Mouse (Mus musculus) hindbrain, embryonic 10.5 days (tissue): ENCODE data around the gene B830017H08Rik. TPM values are rescaled to one million over a fixed set of nuclear protein-coding genes. Genes with fewer than 3 reads are reported as not detected.

Experiments
- DNase-seq: peaks from one replicate; pipeline ENCODE4 v3.0.0-alpha.2; 2017; ENCODE audit warnings: low spot score
- H3K27ac ChIP-seq: fragments of 300-500 bp; sonication (generic); 2 replicates; pipeline ENCODE4 v1.5.1; 2016; ENCODE audit warnings: mild to moderate bottlenecking, moderate library complexity
- H3K27me3 ChIP-seq: fragments of 300-500 bp; sonication (generic); 2 replicates; pipeline ENCODE4 v1.6.1; 2016; ENCODE audit warnings: mild to moderate bottlenecking; ENCODE audit not compliant: poor library complexity, insufficient read depth, severe bottlenecking
- H3K36me3 ChIP-seq: fragments of 300-500 bp; sonication (generic); 2 replicates; pipeline ENCODE4 v1.6.1; 2016; ENCODE audit warnings: mild to moderate bottlenecking, moderate library complexity
- H3K4me1 ChIP-seq: fragments of 300-500 bp; sonication (generic); replicated peaks from 2 replicates; pipeline ENCODE4 v1.6.1; 2016; ENCODE audit warnings: mild to moderate bottlenecking
- H3K4me3 ChIP-seq: fragments of 300-500 bp; sonication (generic); 2 replicates; pipeline ENCODE4 v1.5.1; 2016; ENCODE audit warnings: mild to moderate bottlenecking, moderate library complexity
- H3K9me3 ChIP-seq: fragments of 300-500 bp; sonication (generic); 2 replicates; pipeline ENCODE4 v1.6.1; 2016; ENCODE audit warnings: mild to moderate bottlenecking, moderate library complexity
- WGBS: fragments of 180-500 bp; shearing (Covaris S2); methylation state at CpG from one replicate; pipeline ENCODE4 v1.1.7; 2016; 5-methylcytosine and 5-hydroxymethylcytosine counted together
- polyA plus RNA-seq: library from polyadenylated mRNA; unstranded; fragments of >200 nt; fragmentation: Nextera tagmentation; extraction: Ambion mirVana; gene quantifications from 2 replicates; pipeline ENCODE4 v1.2.1, GENCODE M21; 2016

B830017H08Rik gene
- polyA plus RNA-seq, 1 experiment from 2014 or later = 0.22 TPM

DNA sequence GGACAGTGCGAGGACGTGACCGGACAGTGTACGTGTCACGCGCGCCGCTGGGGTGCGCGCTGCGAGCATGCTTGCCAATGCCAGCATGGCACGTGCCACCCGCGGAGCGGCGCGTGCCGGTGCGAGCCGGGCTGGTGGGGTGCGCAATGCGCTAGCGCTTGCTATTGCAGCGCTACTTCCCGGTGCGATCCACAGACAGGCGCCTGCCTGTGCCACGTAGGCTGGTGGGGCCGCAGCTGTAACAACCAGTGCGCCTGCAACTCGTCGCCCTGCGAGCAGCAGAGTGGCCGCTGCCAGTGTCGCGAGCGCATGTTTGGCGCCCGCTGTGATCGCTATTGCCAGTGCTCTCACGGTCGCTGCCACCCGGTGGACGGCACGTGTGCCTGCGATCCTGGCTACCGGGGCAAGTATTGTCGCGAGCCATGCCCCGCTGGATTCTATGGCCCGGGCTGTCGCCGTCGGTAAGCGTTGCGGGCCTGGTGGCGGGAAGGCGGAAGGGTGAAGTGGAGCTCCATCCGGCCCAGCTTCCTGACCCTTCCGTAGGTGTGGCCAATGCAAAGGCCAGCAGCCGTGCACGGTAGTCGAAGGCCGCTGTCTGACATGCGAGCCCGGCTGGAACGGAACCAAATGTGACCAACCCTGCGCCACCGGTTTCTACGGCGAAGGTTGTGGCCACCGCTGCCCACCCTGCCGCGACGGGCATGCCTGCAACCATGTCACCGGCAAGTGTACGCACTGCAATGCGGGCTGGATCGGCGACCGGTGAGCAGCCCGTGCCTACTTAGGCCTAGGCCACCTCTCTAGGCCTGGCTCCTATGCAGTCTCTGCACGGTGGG, 29.9 kb upstream of the B830017H08Rik start:
- Histone ChIP-seq H3K4me1 (peaks cover 67% of the 10 kb centered on the region), H3K27me3 (peaks cover 96% of the 10 kb centered on the region), H3K4me3 (peak overlapping the region; percentile 54), H3K9me3 (no peaks in the 10 kb centered on the region), H3K27ac (peak overlapping the region; percentile 5; the same call in 1 of the 2 replicates), H3K36me3 (no peaks in the 10 kb centered on the region)
- 2% methylated on average over 83 of the region's 83 CpGs for WGBS
- DNase-seq = peak; percentile 58

DNA sequence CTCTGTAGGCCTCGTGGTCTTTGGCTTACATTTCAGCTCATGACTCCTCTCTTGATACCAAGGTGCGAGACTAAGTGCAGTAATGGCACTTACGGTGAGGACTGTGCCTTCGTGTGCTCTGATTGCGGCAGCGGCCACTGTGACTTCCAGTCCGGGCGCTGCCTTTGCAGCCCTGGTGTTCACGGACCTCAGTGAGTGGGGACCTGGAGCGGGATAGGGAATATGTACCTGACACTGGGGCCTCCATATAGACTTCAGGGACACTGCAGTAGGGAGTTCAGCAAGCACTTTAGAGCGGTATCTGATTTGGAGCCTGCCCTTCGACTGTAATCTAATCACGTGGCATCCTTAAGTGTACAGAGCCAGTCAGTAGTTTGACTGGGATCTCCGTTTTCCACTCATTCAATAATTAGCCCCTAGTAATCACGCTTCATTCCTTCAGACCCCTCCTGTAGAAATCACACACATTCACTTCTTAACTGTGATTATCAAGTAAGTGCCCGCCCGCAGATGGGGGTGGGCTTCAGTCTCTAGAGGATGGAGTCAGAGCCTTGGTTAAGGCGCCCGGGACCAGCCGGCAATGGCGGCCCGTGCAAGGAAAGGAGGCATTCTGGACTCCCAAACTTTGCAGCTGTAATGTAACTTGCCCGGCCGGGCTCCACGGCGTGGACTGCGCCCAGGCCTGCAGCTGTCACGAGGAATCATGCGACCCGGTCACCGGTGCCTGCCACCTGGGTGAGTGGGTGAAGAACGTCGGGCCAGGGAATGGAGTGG, 29.1 kb upstream of the B830017H08Rik start:
- Histone ChIP-seq H3K4me1 (peaks cover 59% of the 10 kb centered on the region), H3K4me3 (peak overlapping the region; percentile 54), H3K27me3 (peaks cover 95% of the 10 kb centered on the region), H3K27ac (0 out of 2 replicates have a peak overlapping the region, but pooled peaks have one; percentile 3), H3K9me3 (no peaks in the 10 kb centered on the region), H3K36me3 (no peaks in the 10 kb centered on the region)
- WGBS = 11% methylated on average over 33 of the region's 33 CpGs
- DNase-seq = peak; percentile 39

DNA sequence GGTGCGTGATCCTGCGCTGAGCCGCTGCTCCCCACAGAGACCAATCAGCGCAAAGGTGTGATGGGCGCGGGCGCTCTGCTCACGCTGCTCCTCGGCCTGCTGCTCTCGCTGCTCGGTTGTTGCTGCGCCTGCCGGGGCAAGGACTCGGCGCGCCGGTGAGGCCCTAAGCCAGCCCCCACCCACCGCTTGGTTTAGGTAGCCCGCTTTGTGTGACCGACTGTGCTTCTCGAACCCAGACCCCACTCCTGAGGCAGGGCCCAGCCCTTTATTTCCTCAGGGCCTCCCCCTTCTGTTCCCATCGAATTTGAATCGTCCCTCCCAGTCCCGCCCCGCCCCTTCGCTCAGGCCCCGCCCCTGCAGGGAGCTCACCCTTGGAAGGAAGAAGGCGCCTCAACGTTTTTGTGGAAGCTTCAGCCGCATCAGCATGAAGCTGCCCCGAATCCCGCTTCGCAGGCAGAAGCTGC, 28.4 kb upstream of the B830017H08Rik start:
- Histone ChIP-seq H3K27ac (0 out of 2 replicates have a peak overlapping the region, but pooled peaks have one; percentile 3), H3K36me3 (no peaks in the 10 kb centered on the region), H3K4me1 (peaks cover 60% of the 10 kb centered on the region), H3K9me3 (no peaks in the 10 kb centered on the region), H3K4me3 (peak overlapping the region; percentile 54), H3K27me3 (peaks cover 94% of the 10 kb centered on the region)
- 1% methylated on average over 33 of the region's 33 CpGs for WGBS
- peak; percentile 77 for DNase-seq

DNA sequence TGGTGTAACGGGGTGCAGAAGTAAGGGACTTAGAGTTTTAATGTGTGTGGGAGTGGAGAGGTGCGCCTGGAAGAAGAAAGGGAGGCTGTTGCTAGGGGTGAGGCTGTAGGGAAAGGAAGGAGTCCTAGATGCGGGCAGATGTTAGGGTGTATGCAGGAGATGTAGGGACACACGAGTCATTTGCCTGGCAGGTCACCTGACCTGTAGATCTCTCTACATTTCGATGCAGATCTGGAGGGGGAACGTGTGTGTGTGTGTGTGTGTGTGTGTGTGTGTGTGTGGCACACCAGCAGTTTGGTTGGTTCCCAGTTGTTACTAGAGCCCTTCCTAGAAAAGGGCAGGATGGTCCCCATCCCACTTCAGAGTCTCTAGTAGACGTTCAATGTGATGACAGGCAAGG, 27.9 kb upstream of the B830017H08Rik start:
- DNase-seq = no peak
- WGBS = 11% methylated on average over 7 of the region's 7 CpGs
- no peak overlapping the region for H3K27ac ChIP-seq

DNA sequence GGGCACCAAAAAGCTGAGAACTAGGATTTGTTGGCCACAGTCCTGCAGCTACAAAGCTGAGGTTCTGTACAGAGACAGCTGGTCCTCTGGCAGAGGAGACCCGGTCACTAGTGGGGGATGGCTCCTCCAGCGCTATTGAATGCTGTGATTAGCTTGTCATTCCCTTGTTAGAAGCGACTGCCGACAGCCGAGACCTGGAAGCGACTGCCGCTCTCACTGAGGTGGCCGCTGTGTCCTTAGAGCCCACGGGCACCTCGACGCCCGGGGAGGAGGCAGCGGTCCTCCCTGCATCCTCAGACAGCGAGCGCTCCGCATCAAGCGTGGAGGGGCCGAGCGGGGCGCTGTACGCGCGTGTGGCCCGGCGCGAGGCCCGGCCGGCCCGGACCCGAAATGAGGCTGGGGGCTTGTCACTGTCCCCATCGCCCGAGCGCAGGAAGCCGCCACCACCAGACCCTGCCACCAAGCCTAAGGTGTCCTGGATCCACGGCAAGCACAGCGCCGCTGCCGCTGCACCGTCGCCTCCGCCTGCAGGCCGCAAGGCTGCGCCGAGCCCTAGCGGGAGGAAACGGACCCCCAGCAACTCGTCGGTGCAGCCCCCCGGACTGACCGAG, 26.2 kb upstream of the B830017H08Rik start:
- Histone ChIP-seq H3K9me3 (no peaks in the 10 kb centered on the region), H3K4me3 (peak overlapping the region; percentile 73), H3K27ac (peak overlapping the region; percentile 90), H3K4me1 (peaks cover 69% of the 10 kb centered on the region), H3K36me3 (no peaks in the 10 kb centered on the region), H3K27me3 (peaks cover 93% of the 10 kb centered on the region)
- 3% methylated on average over 50 of the region's 50 CpGs for WGBS
- DNase-seq = peak; percentile 69

More for the DNA sequence above, 27.9 kb upstream of the B830017H08Rik start:
- Histone ChIP-seq H3K4me3 (peak overlapping the region; percentile 54), H3K9me3 (no peaks in the 10 kb centered on the region), H3K4me1 (peaks cover 65% of the 10 kb centered on the region), H3K27me3 (peaks cover 94% of the 10 kb centered on the region), H3K36me3 (no peaks in the 10 kb centered on the region)

DNA sequence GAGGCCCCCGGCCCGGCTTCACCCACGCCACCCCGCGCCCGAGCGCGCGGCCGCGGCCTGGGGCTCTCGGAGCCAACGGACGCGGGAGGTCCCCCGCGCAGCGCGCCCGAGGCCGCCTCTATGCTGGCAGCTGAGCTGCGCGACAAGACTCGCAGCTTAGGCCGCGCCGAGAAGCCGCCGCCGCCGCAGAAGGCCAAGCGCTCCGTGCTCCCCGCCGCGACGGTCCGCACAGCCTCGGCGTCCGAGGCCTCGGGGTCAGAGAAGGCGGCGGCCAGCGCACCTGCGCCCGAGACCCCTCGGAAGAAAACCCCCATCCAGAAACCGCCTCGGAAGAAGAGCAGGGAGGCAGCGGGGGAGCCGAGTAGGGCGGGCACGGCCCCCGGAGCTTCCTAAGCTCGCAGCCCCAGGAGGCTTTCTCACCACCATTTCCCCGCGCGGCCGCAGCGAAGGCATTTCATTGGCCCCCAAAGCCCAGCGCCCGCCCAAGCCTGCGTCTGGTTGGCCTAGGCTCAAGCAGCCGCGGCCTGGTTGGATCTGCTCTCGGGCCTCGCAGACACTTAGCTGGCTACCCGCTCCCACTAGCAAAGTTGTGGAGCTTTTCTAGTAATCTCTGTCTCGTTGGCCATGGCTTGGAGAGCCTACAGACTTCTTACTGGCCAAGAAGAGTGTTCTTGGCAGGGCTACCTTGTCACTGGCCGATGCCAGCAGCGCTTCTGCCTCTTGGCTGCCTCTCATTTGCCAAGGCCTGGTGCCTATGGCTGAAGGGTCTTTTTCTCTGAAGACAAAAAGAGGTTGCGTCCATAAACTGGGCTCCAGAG, 25.5 kb upstream of the B830017H08Rik start:
- H3K4me1 ChIP-seq = peaks cover 66% of the 10 kb centered on the region
- DNase-seq = peak; percentile 92
- WGBS = 2% methylated on average over 73 of the region's 73 CpGs
- peaks cover 91% of the 10 kb centered on the region for H3K27me3 ChIP-seq
- no peaks in the 10 kb centered on the region for H3K36me3 ChIP-seq
- H3K9me3 ChIP-seq = no peaks in the 10 kb centered on the region
- peak overlapping the region; percentile 90 for H3K27ac ChIP-seq
- peak overlapping the region; percentile 73 for H3K4me3 ChIP-seq

DNA sequence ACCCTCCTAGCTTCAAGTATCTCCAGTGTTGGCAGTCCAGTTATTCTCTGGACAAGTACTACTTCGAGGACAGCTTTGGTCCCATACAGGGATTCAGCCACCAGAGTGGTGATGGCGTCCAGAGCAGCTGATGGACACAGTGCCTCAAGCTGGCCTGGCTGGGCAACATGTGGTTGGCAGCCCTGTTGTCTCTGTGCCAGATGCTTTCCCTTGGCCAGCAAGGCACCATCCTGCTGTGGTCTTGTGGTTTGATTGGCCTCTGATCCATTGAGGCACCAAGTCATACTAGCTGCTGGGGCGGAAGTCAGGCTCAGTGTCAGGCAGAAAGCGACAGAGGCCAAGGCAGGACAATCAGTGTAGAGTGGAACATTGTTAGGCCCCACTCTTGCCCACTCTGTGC, 23.8 kb upstream of the B830017H08Rik start:
- Histone ChIP-seq H3K9me3 (no peaks in the 10 kb centered on the region), H3K36me3 (no peaks in the 10 kb centered on the region), H3K4me3 (no peak overlapping the region), H3K4me1 (peaks cover 49% of the 10 kb centered on the region), H3K27ac (peak overlapping the region; percentile 74), H3K27me3 (peaks cover 91% of the 10 kb centered on the region)
- no peak for DNase-seq
- WGBS = 80% methylated on average over 4 of the region's 4 CpGs

DNA sequence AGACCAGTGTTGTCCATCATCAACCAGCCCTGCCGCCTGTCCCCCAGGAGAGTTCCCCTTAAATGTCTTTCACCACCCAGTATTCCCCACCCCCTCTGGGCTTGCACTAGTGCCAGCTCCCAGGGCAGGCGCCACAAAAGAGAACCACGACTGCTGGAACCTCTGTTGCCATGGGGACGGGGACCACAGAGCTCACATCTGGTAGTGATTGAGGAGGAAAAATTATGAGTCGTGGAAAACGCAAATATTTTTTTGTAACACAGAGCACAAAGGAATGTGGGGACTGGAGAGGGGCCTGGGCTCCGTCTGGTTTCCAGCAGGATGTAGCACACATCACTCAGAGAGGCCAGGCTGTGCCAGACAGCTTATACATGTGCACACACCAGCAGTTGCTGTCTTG, 23.2 kb upstream of the B830017H08Rik start:
- Histone ChIP-seq H3K9me3 (no peaks in the 10 kb centered on the region), H3K27ac (peak overlapping the region; percentile 74), H3K4me1 (peaks cover 43% of the 10 kb centered on the region), H3K27me3 (peaks cover 91% of the 10 kb centered on the region), H3K36me3 (no peaks in the 10 kb centered on the region), H3K4me3 (no peak overlapping the region)
- DNase-seq = peak; percentile 72
- 31% methylated on average over 7 of the region's 7 CpGs for WGBS

DNA sequence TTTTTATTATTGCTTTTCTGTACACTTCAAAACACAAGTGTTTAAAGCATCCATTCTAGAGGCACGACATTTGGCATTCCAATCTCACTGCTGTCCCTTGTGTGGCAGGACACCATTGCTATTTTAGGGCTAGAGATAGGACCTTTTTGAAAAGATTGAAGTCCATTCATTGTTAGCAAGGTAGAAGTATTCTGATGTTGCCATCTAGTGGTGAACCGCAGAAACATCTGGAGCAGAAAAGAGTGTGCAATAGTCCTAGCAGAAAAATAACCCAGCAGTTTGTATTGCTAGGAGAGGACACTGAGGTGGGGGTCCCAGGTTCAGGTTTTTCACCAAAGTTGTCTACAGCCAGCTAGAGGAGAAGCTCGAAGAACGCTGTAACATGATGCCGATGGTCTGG, 20.8 kb upstream of the B830017H08Rik start:
- 7% methylated on average over 5 of the region's 5 CpGs for WGBS
- DNase-seq = peak; percentile 23
- Histone ChIP-seq H3K27ac (no peak overlapping the region), H3K4me1 (peaks cover 37% of the 10 kb centered on the region), H3K27me3 (peaks cover 90% of the 10 kb centered on the region), H3K4me3 (no peak overlapping the region), H3K9me3 (no peaks in the 10 kb centered on the region), H3K36me3 (no peaks in the 10 kb centered on the region)

DNA sequence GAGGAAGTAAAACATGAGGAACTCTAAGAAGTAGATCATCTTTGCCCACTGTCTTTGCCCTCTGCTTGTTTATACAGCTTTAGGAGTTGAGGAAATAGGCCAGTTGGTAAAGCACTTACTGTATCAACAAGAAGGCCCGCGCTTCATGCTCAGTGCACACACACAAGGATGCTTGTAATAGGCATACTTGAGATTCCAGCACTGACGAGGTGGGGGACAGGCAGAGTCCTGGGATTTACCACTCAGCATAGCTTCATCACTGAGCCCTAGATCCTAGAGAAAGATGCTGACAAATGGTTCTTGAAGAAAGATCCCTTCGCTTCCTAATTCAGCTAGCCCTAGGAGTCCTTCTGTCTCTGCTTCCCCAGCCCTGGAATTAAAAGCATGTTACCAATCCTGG, 19.7 kb upstream of the B830017H08Rik start:
- Histone ChIP-seq H3K27me3 (peaks cover 90% of the 10 kb centered on the region), H3K4me1 (peaks cover 28% of the 10 kb centered on the region), H3K27ac (no peak overlapping the region), H3K9me3 (no peaks in the 10 kb centered on the region), H3K36me3 (no peaks in the 10 kb centered on the region), H3K4me3 (no peak overlapping the region)
- no peak for DNase-seq
- 58% methylated on average over 4 of the region's 4 CpGs for WGBS

DNA sequence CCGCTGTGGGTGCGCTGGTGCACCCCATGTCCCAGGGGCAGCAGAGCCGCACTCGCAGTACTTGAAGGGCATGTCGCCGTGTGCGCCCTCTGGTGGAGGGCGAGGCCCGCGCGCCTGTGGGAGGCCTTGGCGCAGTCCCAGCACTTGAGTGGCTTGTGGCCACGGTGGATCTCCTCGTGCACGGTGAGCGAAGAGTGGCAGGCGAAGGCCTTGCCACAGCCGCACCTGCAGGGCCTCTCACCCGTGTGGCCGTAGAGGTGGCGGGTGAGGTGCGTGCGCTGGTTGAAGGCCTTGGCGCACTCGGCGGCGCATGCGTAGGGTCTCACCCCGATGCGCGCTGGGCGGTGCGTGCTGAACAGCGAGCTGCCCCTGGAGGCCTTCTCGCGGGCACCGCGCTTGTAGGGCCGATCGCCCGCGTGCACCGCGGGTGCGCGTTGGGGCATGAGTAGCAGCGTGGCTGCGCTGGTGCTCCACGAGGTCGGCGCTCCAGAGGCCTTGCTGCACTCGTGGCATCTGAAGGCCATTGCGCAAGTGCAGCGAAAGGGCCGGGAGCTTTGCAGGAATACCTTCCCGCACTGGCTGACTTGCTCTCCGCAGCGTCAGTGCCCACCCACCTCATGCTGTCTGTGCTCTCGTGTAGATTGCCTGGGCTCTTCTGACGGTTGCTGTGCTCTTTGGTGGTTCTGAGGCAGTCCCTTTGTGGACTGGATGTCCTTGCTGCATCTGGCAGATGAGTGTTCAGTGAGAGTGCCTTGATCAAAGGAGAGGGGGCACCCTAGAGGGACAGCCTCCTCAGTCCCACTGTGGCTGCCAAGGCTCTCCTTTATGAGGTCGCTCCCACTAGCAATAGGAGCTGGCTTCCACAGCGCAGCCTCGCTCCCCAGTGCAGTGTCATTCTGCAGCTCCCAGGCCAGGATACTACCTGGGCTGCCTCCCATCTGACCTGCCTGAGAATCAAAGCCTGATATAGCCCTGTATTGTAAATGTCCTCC, 17.2 kb upstream of the B830017H08Rik start:
- H3K27ac ChIP-seq = peak overlapping the region; percentile 87
- WGBS = 2% methylated on average over 63 of the region's 63 CpGs

More for the DNA sequence above, 17.2 kb upstream of the B830017H08Rik start:
- Histone ChIP-seq H3K4me3 (peak overlapping the region; percentile 64), H3K27me3 (peaks cover 75% of the 10 kb centered on the region), H3K9me3 (no peaks in the 10 kb centered on the region), H3K36me3 (no peaks in the 10 kb centered on the region), H3K4me1 (peaks cover 15% of the 10 kb centered on the region; the same call in 1 of the 2 replicates)
- DNase-seq = peak; percentile 86
